Mouse (Mus musculus) liver, embryonic 14.5 days (tissue): ENCODE measurements around the gene Sult1e1.

Experiments used
- CTCF ChIP-seq: IDR thresholded peaks from 2 replicates; pipeline ENCODE4 v1.5.1; 2016; ENCODE audit warnings: antibody characterized with exemption, low read depth, control low read depth
- EP300 ChIP-seq: IDR thresholded peaks from 2 replicates; pipeline ENCODE4 v1.6.1; 2016; ENCODE audit warnings: antibody characterized with exemption, low read depth

DNA sequence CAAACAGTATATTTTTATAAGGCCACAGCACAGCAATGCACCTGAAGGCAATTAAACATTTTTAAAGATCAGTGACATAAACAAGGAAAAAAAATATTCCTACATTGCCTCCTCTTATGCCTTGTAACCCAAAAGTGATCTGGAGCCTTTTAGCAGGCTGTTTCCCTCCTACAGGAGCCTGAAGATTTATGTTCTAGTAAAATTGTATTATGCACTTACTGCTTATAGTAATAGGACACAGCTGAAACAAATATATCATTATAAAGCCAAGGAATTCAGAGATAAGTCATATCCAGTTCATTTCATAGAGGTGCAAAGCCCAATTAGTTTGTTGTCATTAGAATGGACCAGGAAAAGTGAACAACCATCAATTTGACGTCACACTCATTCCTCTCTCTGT lies 17.2 kb downstream of the Sult1e1 start:
- TF ChIP-seq CTCF (no peak), EP300 (no peak)
